Mouse (Mus musculus) bone marrow macrophage, adult 2 months (primary cell): Measurements from ENCODE around the gene Sh3bp1.

Experiments used
- CTCF ChIP-seq: IDR thresholded peaks from 2 replicates; pipeline ENCODE4 v1.5.1; 2012; ENCODE audit warnings: low read depth, mild to moderate bottlenecking, low read length, moderate library complexity
- POLR2A ChIP-seq: IDR thresholded peaks from 2 replicates; pipeline ENCODE4 v1.6.1; 2012; ENCODE audit warnings: mild to moderate bottlenecking, low read depth, low read length, borderline replicate concordance

DNA sequence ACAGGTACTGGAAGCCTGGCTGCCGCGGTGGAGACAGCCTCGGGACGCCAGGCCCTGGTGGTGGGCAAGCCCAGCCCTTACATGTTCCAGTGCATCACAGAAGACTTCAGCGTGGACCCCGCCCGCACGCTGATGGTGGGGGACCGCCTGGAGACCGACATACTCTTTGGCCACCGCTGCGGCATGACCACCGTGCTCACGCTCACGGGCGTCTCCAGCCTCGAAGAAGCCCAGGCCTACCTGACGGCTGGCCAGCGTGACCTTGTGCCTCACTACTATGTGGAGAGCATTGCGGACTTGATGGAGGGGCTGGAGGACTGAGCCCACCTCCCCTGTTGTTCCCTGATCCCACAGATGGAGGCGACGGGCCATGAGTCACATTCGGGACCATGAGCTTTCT is 18.6 kb downstream of the Sh3bp1 start:
- TF ChIP-seq CTCF: no peak
- no peak for TF ChIP-seq POLR2A
